Mouse (Mus musculus): ENCODE results near the gene Fbxo7. TPM values are rescaled to one million over a fixed set of nuclear protein-coding genes. Genes with fewer than 3 reads are reported as not detected.
A peak's percentile ranks its signal among the peaks of the same experiment; 100 is the strongest.

The Fbxo7 gene
- total RNA-seq, 4 experiments from 2014 or later: 15.3 to 18.8 (median 17.1) TPM

- DNase-seq (ENCODE audit: low spot score): no peak
These were observed 12.4 kb downstream of the Fbxo7 start for GRCm38 (mm10) chr10:86034007-86034728.

- no peak for DNase-seq (ENCODE audit: low spot score)
These were observed 21.9 kb downstream of the Fbxo7 start for GRCm38 (mm10) chr10:86043651-86044050.

GRCm38 (mm10) chr10:86044066-86044465 lies 22.3 kb downstream of the Fbxo7 start:
- DNase-seq (ENCODE audit: low spot score): no peak

GRCm38 (mm10) chr10:86046371-86046770 lies 24.6 kb downstream of the Fbxo7 start:
- DNase-seq (ENCODE audit: low spot score): no peak

- DNase-seq (ENCODE audit: low spot score): no peak
These were observed 26.0 kb downstream of the Fbxo7 start for GRCm38 (mm10) chr10:86047786-86048185.

GRCm38 (mm10) chr10:86050522-86050921 lies 28.8 kb downstream of the Fbxo7 start:
- DNase-seq (ENCODE audit: low spot score): no peak

GRCm38 (mm10) chr10:86052818-86053522 lies 31.2 kb downstream of the Fbxo7 start:
- DNase-seq (ENCODE audit: low spot score): no peak

GRCm38 (mm10) chr10:86056297-86056903 lies 34.6 kb downstream of the Fbxo7 start:
- no peak for DNase-seq (ENCODE audit: low spot score)

GRCm38 (mm10) chr10:86057286-86057685 lies 35.5 kb downstream of the Fbxo7 start:
- DNase-seq (ENCODE audit: low spot score): no peak

GRCm38 (mm10) chr10:86057712-86058111 lies 35.9 kb downstream of the Fbxo7 start:
- no peak for DNase-seq (ENCODE audit: low spot score)

- no peak for DNase-seq (ENCODE audit: low spot score)
These were observed 38.5 kb downstream of the Fbxo7 start for GRCm38 (mm10) chr10:86060267-86060666.

GRCm38 (mm10) chr10:86062261-86063017 lies 40.7 kb downstream of the Fbxo7 start:
- no peak for DNase-seq (ENCODE audit: low spot score)

GRCm38 (mm10) chr10:86063018-86063384 lies 41.2 kb downstream of the Fbxo7 start:
- no peak for DNase-seq (ENCODE audit: low spot score)

- peak; percentile 91 for DNase-seq (ENCODE audit: low spot score)
These were observed 43.2 kb downstream of the Fbxo7 start for GRCm38 (mm10) chr10:86064937-86065336.

GRCm38 (mm10) chr10:86065661-86066060 lies 43.9 kb downstream of the Fbxo7 start:
- DNase-seq (ENCODE audit: low spot score): no peak

- peak; percentile 22 for DNase-seq (ENCODE audit: low spot score)
These were observed 44.9 kb downstream of the Fbxo7 start for GRCm38 (mm10) chr10:86066651-86067050.

- no peak for DNase-seq (ENCODE audit: low spot score)
These were observed 46.1 kb downstream of the Fbxo7 start for GRCm38 (mm10) chr10:86067911-86068310.

- no peak for DNase-seq (ENCODE audit: low spot score)
These were observed 47.6 kb downstream of the Fbxo7 start for GRCm38 (mm10) chr10:86069341-86069740.

GRCm38 (mm10) chr10:86070751-86071150 lies 49.0 kb downstream of the Fbxo7 start:
- no peak for DNase-seq (ENCODE audit: low spot score)

GRCm38 (mm10) chr10:86074134-86074533 lies 52.4 kb downstream of the Fbxo7 start:
- DNase-seq (ENCODE audit: low spot score): no peak

GRCm38 (mm10) chr10:86074971-86075711 lies 53.4 kb downstream of the Fbxo7 start:
- peak; percentile 26 for DNase-seq (ENCODE audit: low spot score)

All from heart, adult 8-10 months (tissue).